Mouse (Mus musculus): ENCODE data around the gene Apool. TPM values are rescaled to one million over a fixed set of nuclear protein-coding genes. Genes with fewer than 3 reads are reported as not detected.
"Not testable (repeated sequence)": the region's sequence is repeated elsewhere in the genome, so short reads cannot be mapped to it uniquely, and the experiment has no call there.

Apool gene
- polyA plus RNA-seq, 2 experiments, result 24.2 to 58.0 TPM

- Histone ChIP-seq H3K4me1 (ENCODE audit: control insufficient read depth, insufficient read depth, low read length) (no peaks in the 10 kb centered on the region), H3K27ac (replicated peaks; ENCODE audit: low read depth, low read length) (no peak overlapping the region), H3K27me3 (ENCODE audit: control insufficient read depth, insufficient read depth, low read length) (no peaks in the 10 kb centered on the region), H3K36me3 (ENCODE audit: control insufficient read depth, insufficient read depth, low read length) (peaks cover 3% of the 10 kb centered on the region; the same call in 1 of the 2 replicates), H3K4me2 (replicated peaks; ENCODE audit: low read depth, low read length, severe bottlenecking) (no peak overlapping the region), H3K9ac (ENCODE audit: low read depth, low read length, severe bottlenecking) (no peak overlapping the region), H3K4me3 (replicated peaks; ENCODE audit: low read length) (no peak overlapping the region), H3K9me3 (ENCODE audit: control insufficient read depth, low read length) (no peaks in the 10 kb centered on the region)
- DNase-seq (ENCODE audit: low spot score) (no peak), ATAC-seq (ENCODE audit: low FRiP score, low read depth) (no peak)
- no peak for TF ChIP-seq POLR2A (IDR thresholded peaks at IDR 0.05; ENCODE audit: borderline replicate concordance, extremely low read depth, insufficient read depth, insufficient read length)
- WGBS, result 86% methylated on average over 3 of the region's 3 CpGs
Measured at GRCm38 (mm10) chrX:112339486-112339885, 28.4 kb downstream of the Apool start.

- no peak overlapping the region for H3K9ac ChIP-seq (ENCODE audit: low read depth, low read length, severe bottlenecking)
- no peak overlapping the region for H3K4me3 ChIP-seq (replicated peaks; ENCODE audit: low read length)
- no peak overlapping the region for H3K4me2 ChIP-seq (replicated peaks; ENCODE audit: low read depth, low read length, severe bottlenecking)
- no peak for ATAC-seq (ENCODE audit: low FRiP score, low read depth)
- 70% methylated on average over 4 of the region's 4 CpGs for WGBS
- DNase-seq (ENCODE audit: low spot score), result no peak
- H3K27me3 ChIP-seq (ENCODE audit: control insufficient read depth, insufficient read depth, low read length), result no peaks in the 10 kb centered on the region
- no peak overlapping the region for H3K27ac ChIP-seq (replicated peaks; ENCODE audit: low read depth, low read length)
- no peaks in the 10 kb centered on the region for H3K4me1 ChIP-seq (ENCODE audit: control insufficient read depth, insufficient read depth, low read length)
- H3K36me3 ChIP-seq (ENCODE audit: control insufficient read depth, insufficient read depth, low read length), result no peaks in the 10 kb centered on the region
- no peak for TF ChIP-seq POLR2A (IDR thresholded peaks at IDR 0.05; ENCODE audit: borderline replicate concordance, extremely low read depth, insufficient read depth, insufficient read length)
- H3K9me3 ChIP-seq (ENCODE audit: control insufficient read depth, low read length), result no peaks in the 10 kb centered on the region
Measured at GRCm38 (mm10) chrX:112347467-112348394, 36.6 kb downstream of the Apool start.

GRCm38 (mm10) chrX:112348395-112348791 lies 37.3 kb downstream of the Apool start:
- Histone ChIP-seq H3K36me3 (ENCODE audit: control insufficient read depth, insufficient read depth, low read length) (no peaks in the 10 kb centered on the region), H3K27me3 (ENCODE audit: control insufficient read depth, insufficient read depth, low read length) (no peaks in the 10 kb centered on the region), H3K9ac (ENCODE audit: low read depth, low read length, severe bottlenecking) (no peak overlapping the region), H3K9me3 (ENCODE audit: control insufficient read depth, low read length) (no peaks in the 10 kb centered on the region), H3K4me1 (ENCODE audit: control insufficient read depth, insufficient read depth, low read length) (no peaks in the 10 kb centered on the region), H3K4me3 (replicated peaks; ENCODE audit: low read length) (no peak overlapping the region), H3K4me2 (replicated peaks; ENCODE audit: low read depth, low read length, severe bottlenecking) (no peak overlapping the region), H3K27ac (replicated peaks; ENCODE audit: low read depth, low read length) (no peak overlapping the region)
- WGBS, result 49% methylated on average over 3 of the region's 3 CpGs
- DNase-seq (ENCODE audit: low spot score) (peak; percentile 18), ATAC-seq (ENCODE audit: low FRiP score, low read depth) (no peak)
- no peak for TF ChIP-seq POLR2A (IDR thresholded peaks at IDR 0.05; ENCODE audit: borderline replicate concordance, extremely low read depth, insufficient read depth, insufficient read length)

GRCm38 (mm10) chrX:112368426-112368825 lies 57.3 kb downstream of the Apool start:
- no peaks in the 10 kb centered on the region for H3K27me3 ChIP-seq (ENCODE audit: control insufficient read depth, insufficient read depth, low read length)
- H3K36me3 ChIP-seq (ENCODE audit: control insufficient read depth, insufficient read depth, low read length), result peaks cover 4% of the 10 kb centered on the region; the same call in 1 of the 2 replicates
- H3K4me2 ChIP-seq (replicated peaks; ENCODE audit: low read depth, low read length, severe bottlenecking), result no peak overlapping the region
- no peak overlapping the region for H3K9ac ChIP-seq (ENCODE audit: low read depth, low read length, severe bottlenecking)
- no peak for ATAC-seq (ENCODE audit: low FRiP score, low read depth)
- no peak overlapping the region for H3K4me3 ChIP-seq (replicated peaks; ENCODE audit: low read length)
- no peak for TF ChIP-seq POLR2A (IDR thresholded peaks at IDR 0.05; ENCODE audit: borderline replicate concordance, extremely low read depth, insufficient read depth, insufficient read length)
- no peaks in the 10 kb centered on the region for H3K4me1 ChIP-seq (ENCODE audit: control insufficient read depth, insufficient read depth, low read length)
- H3K27ac ChIP-seq (replicated peaks; ENCODE audit: low read depth, low read length), result no peak overlapping the region
- no peak for DNase-seq (ENCODE audit: low spot score)
- WGBS, result 45% methylated on average over 4 of the region's 4 CpGs
- peaks cover 5% of the 10 kb centered on the region for H3K9me3 ChIP-seq (ENCODE audit: control insufficient read depth, low read length)

- not testable (repeated sequence) for H3K9ac ChIP-seq (ENCODE audit: low read depth, low read length, severe bottlenecking); H3K4me1 ChIP-seq (ENCODE audit: control insufficient read depth, insufficient read depth, low read length); H3K27me3 ChIP-seq (ENCODE audit: control insufficient read depth, insufficient read depth, low read length); H3K36me3 ChIP-seq (ENCODE audit: control insufficient read depth, insufficient read depth, low read length); H3K4me2 ChIP-seq (replicated peaks; ENCODE audit: low read depth, low read length, severe bottlenecking); H3K9me3 ChIP-seq (ENCODE audit: control insufficient read depth, low read length); H3K27ac ChIP-seq (replicated peaks; ENCODE audit: low read depth, low read length); H3K4me3 ChIP-seq (replicated peaks; ENCODE audit: low read length)
- DNase-seq (ENCODE audit: low spot score) (peak; percentile 25), ATAC-seq (ENCODE audit: low FRiP score, low read depth) (peak; percentile 95)
- 86% methylated on average over 5 of the region's 5 CpGs for WGBS
Measured at GRCm38 (mm10) chrX:112370577-112371410, 59.7 kb downstream of the Apool start.

Measured in limb, embryonic 14.5 days (tissue).